Mouse (Mus musculus) adrenal gland, postnatal 36 days (tissue): ENCODE measurements around the gene Dusp10. TPM values are rescaled to one million over a fixed set of nuclear protein-coding genes. Genes with fewer than 3 reads are reported as not detected.
A peak's percentile ranks its signal among the peaks of the same experiment; 100 is the strongest.

Experiments
- DNase-seq, 2 experiments: peaks; one replicate each; pipeline ENCODE4 v3.0.0; 2021; ENCODE audit warnings: mixed read lengths in 1 of 2
- total RNA-seq, 2 experiments: library from RNA; stranded (reverse); gene quantifications; 2 replicates each; pipeline ENCODE4 v1.2.3; 2021

The Dusp10 gene
- total RNA-seq, 2 experiments from 2014 or later: 9.3 to 12.4 TPM

DNA sequence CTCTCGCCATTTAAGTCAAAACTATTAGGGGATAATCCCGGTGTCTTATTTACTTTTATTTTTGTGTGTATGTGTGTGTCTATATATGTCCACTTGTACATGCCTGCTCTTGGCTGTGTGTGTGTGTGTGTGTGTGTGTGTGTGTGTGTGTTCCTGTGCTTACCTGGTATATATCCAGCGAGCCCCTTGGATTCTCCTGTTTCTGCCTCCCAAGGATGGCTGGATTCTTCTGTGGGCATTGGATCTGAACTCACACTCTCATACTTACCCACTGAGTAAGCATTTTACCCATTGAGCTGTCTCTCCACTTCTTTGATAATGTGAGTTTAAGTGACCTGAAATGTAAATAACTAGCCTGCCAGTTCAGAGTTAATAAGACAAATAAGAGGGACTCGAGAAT, 40.6 kb downstream of the Dusp10 start:
- no peak for DNase-seq

DNA sequence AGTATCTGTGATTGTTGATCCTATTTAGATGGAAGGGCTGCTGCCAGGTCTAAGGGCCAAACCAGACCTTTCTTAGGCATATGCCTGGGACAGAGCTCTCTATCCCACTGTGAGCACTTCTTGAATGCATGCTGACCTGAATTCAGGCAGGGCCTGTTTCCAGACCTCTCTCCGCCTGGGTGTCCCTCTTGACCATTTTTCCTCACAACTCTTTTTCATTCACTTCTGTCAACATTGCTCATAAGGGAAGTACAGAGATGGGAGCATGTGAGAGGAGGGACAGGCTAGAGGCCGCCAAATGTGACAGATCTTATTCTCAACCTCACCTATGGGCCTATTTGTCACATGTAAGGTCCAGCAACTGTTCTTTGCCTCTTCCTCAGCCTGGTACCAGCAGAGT, 41.1 kb downstream of the Dusp10 start:
- no peak for DNase-seq

DNA sequence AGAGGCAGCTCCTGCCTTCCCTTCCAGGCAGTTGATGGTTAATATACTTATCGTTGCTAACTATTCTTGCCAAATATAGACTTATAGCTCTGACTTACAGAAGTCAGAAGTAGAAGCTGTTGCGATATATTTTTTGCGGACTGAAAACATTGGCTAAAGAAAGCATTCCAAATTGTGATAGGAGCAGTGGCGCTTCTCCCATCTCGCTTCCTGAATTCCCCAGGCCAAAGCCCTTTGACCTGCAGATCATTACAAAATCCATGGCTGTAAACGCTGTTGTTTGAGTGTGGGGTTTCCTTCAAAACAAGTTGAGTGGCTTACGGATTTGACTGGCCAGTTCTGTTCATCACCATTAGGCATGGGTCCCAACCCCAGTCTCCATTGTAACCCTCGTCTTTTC, 45.1 kb downstream of the Dusp10 start:
- DNase-seq: no peak

GRCm38 (mm10) chr1:184059814-184060213, 46.7 kb downstream of the Dusp10 start:
- DNase-seq: no peak

DNA sequence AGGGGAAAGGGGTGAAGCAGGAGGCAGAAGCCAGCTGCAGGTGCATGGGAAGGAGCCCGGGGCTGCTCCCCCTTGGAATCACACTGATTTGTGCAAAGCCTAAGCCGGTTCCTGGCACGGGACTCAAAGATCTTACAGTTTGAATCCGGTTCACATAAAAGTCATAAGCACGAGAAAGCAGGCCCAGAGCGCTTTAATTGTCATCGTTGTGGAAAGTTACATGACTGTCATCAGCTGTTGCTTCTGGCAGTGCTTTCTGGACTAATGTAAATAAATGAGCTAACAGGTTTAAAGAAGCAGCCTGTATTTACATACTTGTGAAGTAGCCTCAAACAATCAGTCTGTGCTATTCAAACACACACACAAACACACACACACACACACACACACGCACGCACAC, 47.3 kb downstream of the Dusp10 start:
- no peak for DNase-seq

GRCm38 (mm10) chr1:184060828-184061734, 48.0 kb downstream of the Dusp10 start:
- DNase-seq: no peak

GRCm38 (mm10) chr1:184061901-184062300, 48.8 kb downstream of the Dusp10 start:
- DNase-seq: no peak

DNA sequence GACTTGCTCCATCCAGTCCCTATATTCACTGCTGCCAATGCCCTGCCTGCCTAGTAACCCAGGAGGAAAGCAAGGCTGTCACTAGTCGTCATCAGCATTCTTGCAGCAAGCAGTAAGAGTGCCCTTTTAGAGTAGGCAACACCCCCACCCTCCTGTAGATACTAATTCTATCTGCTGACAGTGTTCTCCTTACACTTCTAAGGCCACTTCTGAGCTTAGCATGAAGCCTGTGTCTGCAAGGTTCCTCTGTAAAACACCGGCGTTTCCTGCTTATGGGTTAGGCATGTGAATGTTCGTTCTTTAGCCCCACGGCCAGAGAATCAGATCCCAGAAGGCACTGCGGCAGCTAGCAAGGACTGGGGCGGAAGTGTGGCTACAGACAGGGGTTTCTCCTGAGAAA, 51.2 kb downstream of the Dusp10 start:
- no peak for DNase-seq

- no peak for DNase-seq
Measured at GRCm38 (mm10) chr1:184065589-184066361, 52.7 kb downstream of the Dusp10 start.

GRCm38 (mm10) chr1:184066460-184067287, 53.6 kb downstream of the Dusp10 start:
- no peak for DNase-seq

DNA sequence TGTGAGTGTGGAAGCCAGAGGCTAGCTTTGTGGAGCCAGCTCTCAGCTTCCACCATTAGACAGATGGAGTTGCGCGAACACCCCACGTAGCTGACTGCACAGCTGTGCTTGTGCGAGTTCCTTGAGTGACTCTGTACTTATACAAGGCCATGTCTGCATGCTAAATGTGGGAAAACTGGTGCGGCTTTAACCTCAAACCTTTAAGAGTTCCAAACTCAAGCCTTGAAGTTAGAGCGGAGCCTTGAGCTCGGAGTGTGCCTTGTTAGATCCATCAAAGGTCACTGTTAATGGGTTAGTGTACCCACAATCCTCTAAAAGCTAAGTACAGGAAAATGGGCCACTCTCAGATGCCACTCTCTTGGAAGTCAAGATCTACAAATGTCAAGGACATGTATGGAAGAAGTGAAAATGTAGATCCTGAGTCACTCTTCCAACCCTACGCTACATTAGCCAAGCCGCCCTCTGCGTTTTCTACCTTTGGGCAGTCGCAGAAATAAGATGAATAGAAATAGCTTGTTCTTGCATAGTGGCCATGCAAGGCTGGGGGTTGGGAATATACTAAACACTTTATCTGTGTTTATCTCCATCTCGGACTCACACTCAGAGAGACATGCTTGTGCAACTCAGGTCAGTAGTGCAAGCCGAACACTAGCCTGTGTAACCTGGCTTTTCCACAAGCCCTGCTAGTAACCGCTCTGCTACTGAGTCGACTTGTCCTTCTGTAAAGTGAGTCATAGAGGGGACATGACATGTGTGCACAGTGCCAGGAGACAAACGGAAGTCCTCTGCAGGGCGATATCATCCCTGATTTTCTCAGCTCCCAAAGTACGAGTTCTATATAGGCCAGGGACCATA, 54.8 kb downstream of the Dusp10 start:
- DNase-seq: peak; percentile 45 to 46

- no peak for DNase-seq
Measured at GRCm38 (mm10) chr1:184068971-184069370, 55.9 kb downstream of the Dusp10 start.

DNA sequence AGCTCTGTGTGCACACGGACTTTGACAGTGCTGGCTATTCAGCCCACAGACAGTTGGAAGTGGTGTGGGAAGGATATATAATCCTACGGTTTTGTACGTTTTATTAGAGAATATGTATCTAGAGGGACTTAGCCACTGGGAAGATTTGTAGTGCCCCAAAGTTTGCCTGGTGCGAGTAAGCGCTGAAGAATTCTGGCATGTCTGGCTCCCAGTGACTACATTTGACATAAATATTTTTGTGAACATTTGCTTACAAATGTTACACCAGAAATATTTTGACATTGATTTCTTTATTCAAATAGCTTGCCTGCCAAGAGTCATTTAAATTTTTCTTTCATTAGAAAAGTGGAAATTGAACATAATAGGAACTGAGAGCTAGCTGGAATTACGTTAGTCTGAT, 63.0 kb downstream of the Dusp10 start:
- DNase-seq: no peak

- peak in 1 of 2 experiments; percentile 44 for DNase-seq
Measured at GRCm38 (mm10) chr1:184076756-184077155, 63.7 kb downstream of the Dusp10 start.

GRCm38 (mm10) chr1:184079304-184079703, 66.2 kb downstream of the Dusp10 start:
- no peak for DNase-seq

GRCm38 (mm10) chr1:184082661-184083060, 69.6 kb downstream of the Dusp10 start:
- no peak for DNase-seq

DNA sequence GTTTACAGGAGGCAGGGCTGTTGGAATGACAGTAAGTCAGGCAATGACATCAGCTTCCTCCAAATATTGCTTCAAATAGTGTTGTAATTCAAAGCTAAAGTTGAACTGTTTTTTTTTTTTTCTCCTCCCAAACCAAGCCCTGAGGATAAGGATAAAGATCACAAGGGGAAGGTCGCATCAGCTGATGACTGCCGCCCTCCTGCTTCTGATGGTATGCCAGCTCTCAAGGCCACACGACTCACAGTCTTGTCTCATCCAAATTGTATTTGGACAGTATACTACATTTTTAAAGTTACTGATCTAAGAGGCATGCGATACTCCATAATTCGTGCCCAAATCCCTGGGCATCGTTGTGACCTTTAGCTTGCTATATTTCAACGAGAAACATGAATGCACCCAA, 70.1 kb downstream of the Dusp10 start:
- peak; percentile 72 to 77 for DNase-seq

- peak; percentile 78 to 80 for DNase-seq
Measured at GRCm38 (mm10) chr1:184084961-184085360, 71.9 kb downstream of the Dusp10 start.

- no peak for DNase-seq
Measured at GRCm38 (mm10) chr1:184090515-184090914, 77.4 kb downstream of the Dusp10 start.

DNA sequence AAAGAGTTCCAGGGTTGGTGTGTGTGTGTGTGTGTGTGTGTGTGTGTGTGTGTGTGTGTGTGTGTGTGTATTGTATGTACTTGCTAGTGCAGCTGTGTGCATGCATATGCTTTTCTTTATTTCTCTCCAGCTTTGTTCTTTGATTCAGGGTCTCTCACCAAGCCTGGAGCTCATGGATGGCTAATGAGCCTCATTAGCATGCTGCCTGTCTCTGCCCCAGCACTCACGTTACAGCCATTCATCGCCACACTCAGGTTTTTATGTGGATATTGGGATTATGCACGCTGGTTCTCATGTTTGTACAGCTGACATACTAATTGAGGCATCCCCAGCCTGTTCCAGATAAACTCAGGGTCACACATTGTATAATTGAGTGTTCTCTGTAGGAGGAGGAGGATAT, 81.8 kb downstream of the Dusp10 start:
- DNase-seq: no peak

- no peak for DNase-seq
Measured at GRCm38 (mm10) chr1:184100414-184100813, 87.3 kb downstream of the Dusp10 start.
